In genomic region chrX:36630771-36631170, GRCm38 (mm10) we compare ENCODE assay signal across 13 mouse cellular contexts. TPM values are rescaled to one million over a fixed set of nuclear protein-coding genes. Genes with fewer than 3 reads are reported as not detected.
DNase-seq lines count a peak whose midpoint lies in the region; ATAC-seq and TF ChIP-seq lines count a peak whose summit lies in the region.
"Had no signal": no experiment of that assay in that cellular context is flagged by ENCODE, and none has a peak within 500 bp of the region (broad histone marks: within the 10 kb centered on the region; RNA-seq: fewer than 3 reads in every experiment).

No protein-coding gene starts in this region.

- H3K27me3 ChIP-seq in intestine, postnatal 0 days (replicated peaks; ENCODE audit: control insufficient read depth, insufficient read depth, low read length), result no peaks in the 10 kb centered on the region
- H3K27me3 ChIP-seq in intestine, embryonic 15.5 days (replicated peaks), result no peaks in the 10 kb centered on the region
- no peaks in the 10 kb centered on the region for H3K27me3 ChIP-seq in Patski
- H3K27me3 ChIP-seq in stomach, postnatal 0 days (ENCODE audit: control insufficient read depth, insufficient read depth, low read length), result no peaks in the 10 kb centered on the region

- no peaks in the 10 kb centered on the region for H3K4me1 ChIP-seq in intestine, postnatal 0 days (replicated peaks; ENCODE audit: control insufficient read depth, insufficient read depth, low read length)
- H3K4me1 ChIP-seq in intestine, embryonic 15.5 days (replicated peaks), result no peaks in the 10 kb centered on the region
- no peaks in the 10 kb centered on the region for H3K4me1 ChIP-seq in stomach, postnatal 0 days (replicated peaks; ENCODE audit: control insufficient read depth, insufficient read depth)
- H3K4me1 ChIP-seq: limb, embryonic 10.5 days had no signal

- in situ Hi-C loops in Patski (cut with MboI; ENCODE audit: low pct_unique_long_range_greater_than_20kb), result loop anchor here (25.0 kb wide), 1 partner anchor 182 kb away; no protein-coding TSS in a partner anchor

- H3K9ac ChIP-seq in intestine, postnatal 0 days (ENCODE audit: low read depth, low read length), result no peak overlapping the region
- H3K9ac ChIP-seq in intestine, embryonic 15.5 days, result no peak overlapping the region
- H3K9ac ChIP-seq in stomach, postnatal 0 days (ENCODE audit: low read length), result no peak overlapping the region

- POLR2A ChIA-PET in Patski (lab: Charles Lee), result no interaction called here

- H3K9me3 ChIP-seq in intestine, postnatal 0 days (ENCODE audit: control insufficient read depth), result no peaks in the 10 kb centered on the region
- H3K9me3 ChIP-seq in intestine, embryonic 15.5 days, result no peaks in the 10 kb centered on the region
- no peaks in the 10 kb centered on the region for H3K9me3 ChIP-seq in stomach, postnatal 0 days (ENCODE audit: control insufficient read depth, low read length)
- H3K9me3 ChIP-seq: limb, embryonic 10.5 days had no signal

- no peak for TF ChIP-seq EP300 in stomach, postnatal 0 days (optimal IDR thresholded peaks at IDR 0.05)

- 6% methylated on average over 1 of the region's 1 CpGs for WGBS in intestine, postnatal 0 days
- 9% methylated on average over 1 of the region's 1 CpGs for WGBS in intestine, embryonic 15.5 days
- WGBS in stomach, postnatal 0 days, result 5% methylated on average over 1 of the region's 1 CpGs

- peak; percentile 10 for DNase-seq in retina, embryonic 14.5 days (ENCODE audit: low spot score)
- no peak for DNase-seq in retina, postnatal 1 day
- no peak for DNase-seq in Patski (ENCODE audit: low read depth, low spot score)
- no peak for DNase-seq in stomach, postnatal 0 days (ENCODE audit: low spot score)
- no peak for DNase-seq in left cerebral cortex, adult 8-10 months (ENCODE audit: low spot score in 2 of 2)
- DNase-seq: adrenal gland, adult 8-10 months; cerebellum, postnatal 14 days; heart, adult 18-20 months had no signal

- ATAC-seq in intestine, postnatal 0 days, result no peak
- no peak for ATAC-seq in intestine, embryonic 15.5 days
- no peak for ATAC-seq in Patski
- no peak for ATAC-seq in stomach, postnatal 0 days (ENCODE audit: low FRiP score, low TSS enrichment)
- ATAC-seq in activated CD4-positive, CD25-positive, alpha-beta regulatory T cell, adult 4 months, result no peak
- ATAC-seq: intestine, embryonic 16.5 days had no signal

- no peak overlapping the region for H3K27ac ChIP-seq in intestine, postnatal 0 days (ENCODE audit: low read depth, low read length)
- no peak overlapping the region for H3K27ac ChIP-seq in intestine, embryonic 15.5 days
- H3K27ac ChIP-seq in stomach, postnatal 0 days (replicated peaks), result no peak overlapping the region
- H3K27ac ChIP-seq: limb, embryonic 10.5 days had no signal

- TF ChIP-seq CTCF in intestine, postnatal 0 days (IDR thresholded peaks at IDR 0.05; ENCODE audit: low read depth), result peak; percentile 62
- peak; percentile 63 for TF ChIP-seq CTCF in Patski (IDR thresholded peaks at IDR 0.05)
- peak; percentile 64 for TF ChIP-seq CTCF in stomach, postnatal 0 days (IDR thresholded peaks at IDR 0.05; ENCODE audit: low read depth)

- no peak overlapping the region for H3K4me2 ChIP-seq in intestine, postnatal 0 days (replicated peaks; ENCODE audit: low read depth)
- no peak overlapping the region for H3K4me2 ChIP-seq in intestine, embryonic 15.5 days (replicated peaks)
- H3K4me2 ChIP-seq in stomach, postnatal 0 days (replicated peaks; ENCODE audit: low read depth), result no peak overlapping the region

- no peaks in the 10 kb centered on the region for H3K36me3 ChIP-seq in intestine, postnatal 0 days (ENCODE audit: control insufficient read depth, insufficient read depth)
- no peaks in the 10 kb centered on the region for H3K36me3 ChIP-seq in intestine, embryonic 15.5 days
- no peaks in the 10 kb centered on the region for H3K36me3 ChIP-seq in stomach, postnatal 0 days (ENCODE audit: control insufficient read depth, insufficient read depth, low read length)
- H3K36me3 ChIP-seq: limb, embryonic 10.5 days had no signal

- H3K4me3 ChIP-seq in intestine, postnatal 0 days (ENCODE audit: low read depth, low read length), result no peak overlapping the region
- no peak overlapping the region for H3K4me3 ChIP-seq in intestine, embryonic 15.5 days (replicated peaks)
- H3K4me3 ChIP-seq in stomach, postnatal 0 days (ENCODE audit: low read depth, low read length), result no peak overlapping the region
- H3K4me3 ChIP-seq: limb, embryonic 10.5 days had no signal

- CTCF ChIA-PET in Patski (lab: Charles Lee), result interaction anchor here (0.7 to 1.7 kb wide), 7 partner anchors 8 to 128 kb away, joined by 3 to 4 read pairs (median 3); no protein-coding TSS in a partner anchor

RNA-seq across cellular contexts. Expression of gene Akap17b, which starts 14.4 kb away (rescaled TPM):
- polyA plus RNA-seq in intestine, postnatal 0 days (2015; fragmentation: Nextera tagmentation; extraction: Ambion mirVana), result 3.4 and 3.6 TPM in 2 replicates
- polyA plus RNA-seq in intestine, embryonic 15.5 days (2015; fragmentation: Nextera tagmentation; extraction: Ambion mirVana), result 2.4 and 2.5 TPM in 2 replicates
- 2.5 TPM for polyA plus RNA-seq in Patski (2021)
- 0.97 and 1.2 TPM in 2 replicates for polyA plus RNA-seq in stomach, postnatal 0 days (2015; fragmentation: Nextera tagmentation; extraction: Ambion mirVana)
- polyA plus RNA-seq in activated CD4-positive, CD25-positive, alpha-beta regulatory T cell, adult 4 months (2017; shearing (Covaris generic)), result 1 to 10 TPM in 1 of 2 experiments, under 1 TPM in 1; 0.98 to 1.3 TPM
- total RNA-seq in left cerebral cortex, adult 8-10 months (2022), result 10 to 100 TPM; 11.7 to 13.4 (median 12.5) TPM

RNA-seq across cellular contexts. Expression of gene Pgrmc1, which starts 32.8 kb away (rescaled TPM):
- 230 and 233 TPM in 2 replicates for polyA plus RNA-seq in intestine, postnatal 0 days (2015; fragmentation: Nextera tagmentation; extraction: Ambion mirVana)
- 203 and 215 TPM in 2 replicates for polyA plus RNA-seq in intestine, embryonic 15.5 days (2015; fragmentation: Nextera tagmentation; extraction: Ambion mirVana)
- 154 TPM for polyA plus RNA-seq in Patski (2021)
- 240 and 247 TPM in 2 replicates for polyA plus RNA-seq in stomach, postnatal 0 days (2015; fragmentation: Nextera tagmentation; extraction: Ambion mirVana)
- polyA plus RNA-seq in activated CD4-positive, CD25-positive, alpha-beta regulatory T cell, adult 4 months (2017; shearing (Covaris generic)), result 10 to 100 TPM; 61.9 to 69.7 TPM
- total RNA-seq in left cerebral cortex, adult 8-10 months (2022), result 100 to 1,000 TPM; 272 to 296 (median 284) TPM
